Mouse (Mus musculus) lung, postnatal 10 days (tissue): ENCODE data around the gene Olfr1177-ps.

Source experiments
- DNase-seq: peaks from one replicate; pipeline ENCODE4 v3.0.0; 2021

Olfr1177-ps gene

DNA sequence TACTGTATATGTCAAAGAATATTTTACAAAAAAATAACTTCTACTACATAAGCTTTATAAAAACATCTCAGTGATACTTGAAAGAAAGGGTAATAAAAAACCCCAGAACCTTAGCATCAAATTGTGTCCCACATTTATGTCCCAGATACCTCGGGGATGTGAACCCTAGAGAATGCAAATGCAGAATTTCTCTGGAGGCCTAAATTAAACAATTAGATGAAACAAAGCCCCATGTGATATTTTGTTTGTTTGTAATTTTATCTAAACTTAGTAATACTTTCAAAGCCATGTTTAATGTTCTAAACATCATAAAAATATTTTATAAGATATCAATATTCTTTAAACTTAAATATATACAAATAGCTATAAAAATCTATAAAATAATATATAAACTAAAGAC, at the start of gene Olfr1177-ps:
Olfr1177-ps (minus strand) TSS at position 101 of the 400 bp plus-strand sequence.
- DNase-seq, result no peak

DNA sequence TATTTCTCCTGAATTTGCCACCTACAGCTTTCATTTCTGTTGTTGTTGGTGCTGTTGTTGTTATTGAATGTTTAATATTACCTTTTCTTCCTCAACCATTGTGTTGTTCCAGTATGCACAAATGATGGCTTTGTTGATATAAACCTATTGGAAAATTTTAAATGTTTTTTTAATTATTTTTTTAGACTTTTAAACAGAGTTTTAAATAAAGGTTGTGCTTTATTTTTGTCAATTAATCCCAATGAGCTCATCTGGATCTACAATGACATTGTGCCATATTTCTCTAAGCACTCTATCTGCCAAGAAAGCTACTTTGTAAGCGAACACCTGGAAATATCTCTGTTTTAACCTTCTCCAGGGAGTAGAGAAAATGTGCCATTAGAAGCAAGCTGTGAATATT, 40.5 kb upstream of the Olfr1177-ps start, which contains the start of gene Olfr1178:
Olfr1178 (plus strand) TSS at position 301 of the 400 bp plus-strand sequence.
- no peak for DNase-seq

DNA sequence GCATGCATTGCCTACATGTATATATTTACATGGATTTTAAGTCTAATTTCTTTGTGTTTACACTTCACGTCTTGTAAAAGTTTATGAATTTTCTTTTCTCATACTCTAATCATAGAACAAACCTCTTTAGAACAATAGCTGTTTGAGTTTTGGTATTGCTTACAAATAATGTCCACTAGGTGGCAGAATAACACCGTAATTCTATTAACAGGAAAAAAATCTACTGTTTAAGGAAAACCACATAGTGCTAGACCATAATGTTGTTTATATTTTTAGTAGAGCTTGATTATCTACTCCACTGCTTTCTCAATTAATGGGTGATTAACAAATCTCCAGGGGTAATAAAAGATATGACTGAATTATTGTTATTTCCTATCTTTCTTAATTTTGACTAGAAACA, 10.0 kb upstream of the Olfr1177-ps start:
- DNase-seq, result no peak

DNA sequence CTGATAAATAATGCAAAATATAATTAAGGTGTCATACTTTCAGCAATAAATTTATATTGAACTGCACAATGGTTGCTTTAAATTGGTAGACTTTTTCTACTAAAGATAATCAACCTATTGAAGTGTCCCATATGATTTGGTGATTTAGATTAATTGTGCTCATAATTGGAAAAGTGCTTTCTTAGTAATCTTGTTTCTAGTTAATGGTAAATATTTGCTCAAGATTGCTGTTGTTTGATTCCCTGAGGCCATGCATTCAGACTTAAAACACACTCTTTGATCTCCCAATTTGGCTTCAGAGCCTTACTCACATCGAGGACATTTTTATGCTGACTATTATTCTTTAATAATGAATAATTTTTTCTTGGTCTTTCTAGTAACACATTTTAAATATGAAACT, 9.9 kb downstream of the Olfr1177-ps start, which contains the start of gene Olfr1176:
Olfr1176 (plus strand) TSS at position 301 of the 400 bp plus-strand sequence.
- DNase-seq, result no peak

DNA sequence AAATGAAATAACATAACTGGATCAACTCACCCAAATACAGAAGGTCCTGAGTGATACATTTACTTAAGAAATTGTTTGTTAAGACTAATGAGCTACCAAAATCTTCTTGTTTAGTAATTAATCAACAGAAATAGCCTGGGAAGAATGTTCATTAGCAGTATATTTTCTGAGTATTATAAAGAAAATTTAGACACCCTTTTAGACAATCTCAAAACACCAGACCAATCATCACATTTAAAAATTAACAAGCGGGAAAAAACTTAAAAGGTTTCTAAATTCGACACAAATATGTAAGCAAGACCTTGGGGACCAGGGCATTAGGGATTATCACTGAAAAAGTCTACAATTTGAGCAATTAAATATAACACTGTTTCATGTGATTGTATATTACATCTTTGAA, 19.2 kb downstream of the Olfr1177-ps start, which contains the start of gene Olfr1175-ps:
Olfr1175-ps (minus strand) TSS at position 101 of the 400 bp plus-strand sequence.
- DNase-seq, result no peak

DNA sequence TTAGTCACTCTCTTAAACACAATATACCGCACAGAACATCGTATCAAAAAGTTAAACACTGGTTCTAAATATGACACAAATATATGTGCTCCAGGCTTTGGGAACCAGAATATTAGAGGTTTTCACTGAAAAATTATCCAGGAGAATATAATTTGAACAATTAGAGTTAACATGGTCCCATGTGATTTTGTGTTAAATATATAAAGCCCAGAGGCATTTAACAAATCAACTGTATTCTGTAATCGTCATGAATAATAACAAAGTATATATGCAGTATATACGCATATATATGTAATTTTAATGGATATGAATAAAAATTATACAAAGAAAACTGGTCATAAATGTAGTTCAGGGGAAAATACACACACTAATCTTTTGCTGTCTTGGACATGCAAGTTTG, 31.3 kb downstream of the Olfr1177-ps start, which contains the start of gene Olfr1174-ps:
Olfr1174-ps (minus strand) TSS at position 101 of the 400 bp plus-strand sequence.
- DNase-seq, result no peak
